Mouse (Mus musculus) spleen, adult 12 weeks (tissue): Measurements from ENCODE around the gene Pcnt.

ENCODE experiments used
- DNase-seq: peaks from one replicate; pipeline ENCODE4 v3.0.0; 2022; ENCODE audit warnings: low spot score

Pcnt gene

DNA sequence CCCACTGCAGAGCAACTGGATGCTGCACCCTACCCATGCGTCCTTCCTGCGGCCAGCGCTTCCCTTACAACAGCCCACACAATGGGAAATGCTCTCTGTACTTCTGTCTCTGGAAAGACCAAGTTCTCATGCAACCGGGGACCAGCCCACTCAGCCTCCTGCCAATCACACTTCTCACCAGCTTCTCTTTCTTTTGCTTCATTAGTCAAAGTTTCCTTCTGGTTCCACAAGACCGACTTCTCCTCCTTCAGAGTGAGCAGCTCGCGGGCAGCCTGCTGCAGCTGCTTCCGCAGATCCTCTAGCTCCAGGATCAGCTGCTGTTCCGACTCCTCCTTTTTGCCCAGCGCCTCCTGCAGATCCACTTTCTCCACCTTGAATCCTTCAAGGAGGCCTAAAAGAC is 34.1 kb downstream of the Pcnt start:
- DNase-seq: no peak

DNA sequence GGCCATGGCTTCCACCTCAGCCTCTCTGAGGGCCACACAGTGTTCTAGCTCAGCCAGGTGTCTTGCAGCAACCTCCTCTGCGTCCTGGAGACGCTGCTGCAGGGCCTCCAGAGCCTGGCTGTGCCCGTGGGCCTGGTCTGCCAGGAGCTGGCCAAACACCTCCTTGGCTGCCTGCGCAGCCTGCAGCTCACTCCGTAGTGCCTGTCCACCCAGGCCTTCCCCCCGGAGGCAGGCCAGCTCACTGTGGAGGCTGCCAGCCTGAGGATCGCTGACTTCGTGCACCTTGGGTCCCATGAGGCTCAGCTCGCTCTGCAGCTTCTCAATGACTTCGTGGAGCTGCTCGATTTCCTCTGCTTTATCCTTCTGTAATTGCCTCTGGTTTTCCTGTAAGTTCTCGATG is 50.0 kb downstream of the Pcnt start:
- no peak for DNase-seq

DNA sequence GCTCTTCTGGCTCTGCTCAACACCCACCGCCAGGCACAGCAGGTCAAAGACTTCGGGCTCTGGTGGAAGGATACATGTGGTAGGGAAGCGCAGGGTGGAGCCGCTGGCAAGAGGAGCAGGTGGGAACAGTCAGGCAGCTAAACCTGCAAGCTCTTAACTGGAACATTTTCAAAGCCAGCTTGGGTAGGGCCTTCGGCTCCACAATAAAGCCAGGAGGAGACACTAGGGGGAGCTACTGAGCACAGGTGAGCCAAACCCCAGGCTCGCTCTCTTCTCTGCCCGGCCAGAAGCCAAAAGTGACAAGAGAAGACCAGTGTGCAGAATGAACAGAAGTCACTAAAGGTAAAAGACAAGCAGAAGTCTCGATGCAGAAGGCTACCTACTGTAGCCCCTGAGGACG is 50.8 kb downstream of the Pcnt start:
- peak; percentile 8 for DNase-seq

DNA sequence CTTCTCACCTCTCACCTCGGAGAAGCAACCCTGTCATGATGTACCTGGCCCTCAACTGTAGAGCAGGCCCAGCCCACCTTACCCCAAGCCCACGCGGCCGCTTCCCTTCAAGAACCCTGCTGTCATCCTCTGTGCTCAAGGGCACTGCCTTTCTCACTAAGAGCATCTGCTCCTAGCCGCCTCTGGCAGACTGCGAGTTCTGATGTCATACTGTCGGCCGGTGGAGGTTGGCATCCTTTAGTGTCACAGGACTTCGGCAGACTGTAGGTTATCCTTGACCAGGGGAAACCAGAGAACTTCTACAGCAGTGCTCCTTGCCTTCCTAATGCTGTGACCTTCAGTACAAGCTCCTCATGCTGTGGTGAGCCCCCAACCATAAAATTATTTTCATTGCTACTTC is 51.4 kb downstream of the Pcnt start:
- no peak for DNase-seq

DNA sequence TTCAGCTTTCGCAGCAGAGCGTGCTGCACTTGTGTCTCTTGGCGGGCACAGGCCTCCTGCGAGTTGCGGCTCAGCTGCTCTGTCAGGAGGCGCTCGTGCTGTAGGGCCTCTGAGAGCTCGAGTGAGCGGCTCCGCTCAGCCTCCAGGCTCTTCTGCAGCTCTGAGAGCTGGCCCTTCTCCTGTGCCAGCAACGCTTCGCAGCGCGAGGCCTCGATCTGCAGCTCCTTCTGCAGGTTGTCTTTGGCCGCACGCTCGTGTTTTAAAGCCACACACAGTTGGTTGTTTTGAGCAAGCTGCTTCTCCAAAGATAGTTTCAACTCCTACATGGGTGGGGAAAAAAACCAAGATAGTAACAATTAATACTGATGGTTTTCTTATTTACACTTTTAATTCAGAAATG is 67.6 kb downstream of the Pcnt start:
- no peak for DNase-seq

DNA sequence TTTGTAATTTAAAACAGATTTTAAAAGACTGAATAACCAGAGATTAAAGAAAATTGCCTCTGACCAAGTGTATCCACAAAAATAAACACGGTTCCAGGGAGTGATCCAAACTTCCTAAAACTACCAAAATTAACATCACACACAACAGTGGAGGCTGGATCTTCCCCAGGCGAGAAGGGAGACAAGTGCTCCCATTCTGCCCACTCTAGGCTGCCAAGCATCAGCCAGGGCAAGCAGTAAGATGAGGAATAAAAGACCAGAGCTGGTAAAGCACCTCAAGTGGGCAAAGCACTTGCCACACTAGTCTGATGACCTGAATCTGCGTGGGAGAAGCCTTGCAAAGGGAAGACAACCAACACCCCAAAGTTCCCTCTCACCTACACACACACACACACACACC is 70.8 kb downstream of the Pcnt start:
- no peak for DNase-seq

DNA sequence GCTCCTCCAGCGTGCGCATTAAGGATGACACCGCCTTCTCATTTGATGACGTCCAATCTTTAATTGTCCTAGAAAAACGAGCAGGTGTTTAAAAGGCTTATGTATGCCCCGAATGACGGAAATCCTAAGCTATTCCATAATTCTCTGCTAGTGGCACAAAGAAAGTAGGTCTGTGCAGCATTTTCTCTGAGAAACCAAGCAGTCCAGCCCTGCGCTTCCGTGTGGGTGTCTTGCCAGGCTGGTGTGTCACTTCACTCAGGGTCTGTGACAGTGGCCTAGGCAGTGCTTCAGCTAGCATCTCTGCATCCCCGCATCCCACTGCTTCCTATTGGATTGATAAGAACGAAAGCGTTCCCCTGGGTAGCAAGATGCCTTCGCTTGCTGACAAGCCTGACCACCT is 73.8 kb downstream of the Pcnt start:
- DNase-seq: no peak

DNA sequence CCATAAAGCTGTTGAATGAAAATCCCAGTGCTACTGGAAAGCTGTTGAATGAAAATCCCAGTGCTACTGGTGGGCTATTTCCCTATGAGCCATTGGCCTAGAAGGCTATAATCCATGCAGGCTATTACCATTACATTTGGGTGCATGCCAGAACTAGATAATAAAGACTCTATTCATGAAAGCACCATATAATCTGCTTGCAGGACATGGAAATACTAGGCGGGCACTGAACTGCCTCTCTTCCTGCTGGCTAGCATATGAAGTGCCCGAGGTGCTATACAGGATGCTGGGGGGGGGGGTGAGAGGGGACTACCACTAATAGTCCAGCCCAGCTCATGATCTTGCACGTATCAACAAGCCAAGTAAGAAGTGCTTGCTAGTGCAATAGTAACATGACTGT is 79.4 kb downstream of the Pcnt start:
- no peak for DNase-seq

DNA sequence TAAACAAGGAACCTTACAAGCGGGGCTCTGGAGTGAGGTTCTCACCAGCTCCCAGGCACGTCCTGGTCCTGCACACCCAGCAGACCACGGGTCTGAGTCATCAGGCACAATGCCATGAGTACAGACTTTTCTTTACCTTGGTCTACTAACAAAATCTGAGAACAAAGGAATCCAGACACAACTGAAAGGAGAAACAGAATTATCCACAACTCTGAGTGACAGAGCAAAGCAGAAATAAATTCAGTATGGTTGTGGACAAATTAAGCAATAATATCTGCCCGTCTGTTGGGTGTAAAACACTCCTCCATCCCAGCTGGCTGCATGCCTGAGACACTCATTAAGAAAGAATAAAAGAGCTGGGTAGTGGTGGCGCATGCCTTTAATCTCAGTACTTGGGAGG is 84.1 kb downstream of the Pcnt start:
- no peak for DNase-seq

DNA sequence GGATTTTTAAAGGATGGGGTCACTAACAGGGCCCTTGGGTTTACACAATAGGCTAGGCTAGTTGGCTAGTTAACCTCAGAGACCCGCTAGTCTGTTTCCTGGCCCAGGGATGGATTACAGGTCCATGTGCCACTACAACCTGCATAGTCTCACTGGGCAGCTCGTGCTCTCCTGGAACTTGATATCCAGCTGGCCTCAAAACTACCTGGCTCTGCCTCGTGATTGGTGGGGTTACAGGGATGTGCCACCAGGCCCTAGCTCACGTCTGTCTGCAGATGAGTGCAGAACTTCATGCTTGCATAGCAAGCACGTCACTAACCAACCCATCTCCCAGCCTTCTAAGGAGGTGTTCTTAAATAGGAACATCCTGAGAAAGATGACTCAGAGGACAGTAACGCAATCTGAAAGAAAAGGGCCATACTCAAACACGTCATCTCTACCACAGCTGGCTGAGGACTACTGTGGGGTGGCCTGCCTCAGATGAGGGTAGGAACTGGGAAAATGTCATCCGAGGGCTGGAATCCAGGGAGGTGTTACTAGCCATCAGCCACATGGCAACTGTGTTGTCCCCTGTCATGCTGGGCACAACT is 85.2 kb downstream of the Pcnt start:
- no peak for DNase-seq

DNA sequence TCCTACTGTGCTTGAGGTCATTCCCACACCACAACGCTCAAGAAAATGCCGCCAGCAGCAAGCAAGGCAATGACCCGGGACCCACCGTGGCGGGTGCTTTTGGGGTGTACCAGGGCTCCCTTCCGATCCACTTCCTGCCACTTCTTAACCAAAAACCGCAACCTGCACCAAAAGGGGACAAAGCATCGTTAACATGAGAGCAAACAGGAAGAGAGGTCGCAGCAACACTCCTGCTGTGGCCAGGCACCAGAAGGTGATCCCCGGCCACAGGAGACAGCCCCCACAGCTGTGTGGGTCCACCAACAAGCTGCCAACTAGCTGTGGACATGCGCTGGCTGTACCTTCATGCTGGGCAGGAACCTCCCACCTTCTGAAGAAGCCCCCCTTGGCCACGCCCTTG is 87.6 kb downstream of the Pcnt start:
- no peak for DNase-seq

DNA sequence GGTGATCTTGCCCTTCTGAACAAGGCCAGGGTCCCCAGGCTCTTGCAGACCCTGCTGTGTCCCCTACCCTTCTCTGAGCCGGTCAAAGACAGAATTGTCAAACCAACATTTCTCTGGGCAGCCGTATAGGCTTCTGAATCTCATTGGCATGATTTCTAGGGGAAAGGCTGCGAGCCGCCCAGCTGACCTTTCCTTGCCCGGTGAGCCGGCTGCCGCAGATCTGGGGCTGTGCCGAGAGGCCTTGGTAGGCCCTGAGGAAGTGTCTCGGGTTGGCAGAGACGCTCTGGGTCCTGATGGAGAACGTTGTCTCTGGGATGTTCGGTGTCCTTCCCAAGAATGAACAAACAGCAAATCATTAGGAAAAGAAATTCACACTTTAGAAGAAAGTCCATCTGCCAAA is 88.6 kb downstream of the Pcnt start:
- DNase-seq: no peak

DNA sequence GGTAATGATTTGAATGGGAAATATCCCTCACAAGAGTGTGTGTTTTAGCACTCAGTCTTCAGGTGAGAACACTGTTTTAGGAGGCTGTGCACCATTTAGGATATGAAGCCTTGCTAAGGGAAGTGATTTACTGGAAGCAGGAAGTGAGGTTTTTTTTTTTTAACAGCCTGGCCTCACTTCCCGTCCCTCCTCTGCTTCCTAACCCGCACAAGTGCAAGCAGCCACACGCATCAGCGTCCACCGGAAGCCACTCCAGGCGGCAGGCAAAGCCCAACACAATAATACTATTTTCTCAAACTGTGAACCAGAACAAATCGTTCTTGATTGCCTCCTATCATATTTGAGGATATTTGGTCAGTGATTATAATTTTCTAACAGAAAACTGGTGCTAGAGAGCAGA is 90.6 kb downstream of the Pcnt start:
- DNase-seq: no peak

DNA sequence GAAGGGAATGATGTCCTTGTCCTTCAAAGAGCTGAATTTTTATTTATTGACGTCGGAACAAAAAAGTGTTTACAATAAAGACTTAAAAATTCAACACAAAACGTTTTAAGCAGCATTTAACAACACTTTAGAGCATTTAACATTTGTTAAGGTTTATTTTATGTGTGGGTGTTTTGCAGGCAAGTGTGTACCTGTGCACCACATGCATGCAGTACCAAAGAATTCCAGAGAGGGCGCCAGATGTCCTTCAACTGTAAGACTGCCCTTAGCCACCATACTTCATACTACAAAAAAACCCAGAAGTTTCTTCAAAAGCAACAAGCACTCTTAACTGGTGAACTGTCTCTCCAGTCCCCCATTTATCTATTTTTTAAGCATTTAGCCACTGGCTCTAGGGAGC is 96.0 kb downstream of the Pcnt start:
- DNase-seq: peak; percentile 64

DNA sequence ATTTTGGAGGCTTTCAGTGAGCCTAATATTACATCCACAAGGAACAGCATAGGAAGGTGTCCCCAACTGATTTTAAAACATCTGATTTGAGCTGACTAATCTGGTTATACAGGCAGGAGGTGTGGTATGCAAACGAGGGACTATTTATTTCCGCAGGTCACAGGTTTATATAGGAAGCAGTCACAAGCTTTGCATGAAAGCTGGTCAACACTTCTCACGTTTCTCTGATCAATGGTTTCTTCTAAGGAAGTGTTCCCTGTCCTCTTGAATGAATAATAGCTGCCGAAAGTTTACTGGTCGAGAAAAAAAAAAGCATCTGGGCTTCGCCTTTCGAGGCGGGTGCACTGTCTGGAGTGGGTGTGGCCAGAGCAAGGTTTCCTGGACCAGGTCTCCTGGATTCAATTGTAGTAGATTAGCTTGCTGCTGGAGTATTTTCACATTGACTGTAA is 96.5 kb downstream of the Pcnt start:
- peak; percentile 35 for DNase-seq

DNA sequence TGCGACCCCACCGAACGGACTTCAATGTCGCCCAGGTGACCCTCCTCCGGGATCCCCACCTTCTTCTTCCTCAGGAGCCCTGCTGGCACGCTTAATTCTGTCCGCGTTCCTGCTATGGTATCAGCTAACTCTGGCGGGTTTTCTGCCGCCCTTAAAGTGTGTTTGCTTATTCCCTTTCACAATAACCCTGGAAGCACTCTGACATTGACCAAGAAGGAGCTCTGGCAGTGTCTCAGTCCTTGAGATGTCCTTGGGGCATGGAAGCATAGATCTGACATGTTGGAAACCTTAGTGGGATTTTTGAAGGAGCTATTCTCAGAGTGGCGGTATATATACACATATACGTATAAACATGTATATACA is 97.1 kb downstream of the Pcnt start:
- DNase-seq: no peak

DNA sequence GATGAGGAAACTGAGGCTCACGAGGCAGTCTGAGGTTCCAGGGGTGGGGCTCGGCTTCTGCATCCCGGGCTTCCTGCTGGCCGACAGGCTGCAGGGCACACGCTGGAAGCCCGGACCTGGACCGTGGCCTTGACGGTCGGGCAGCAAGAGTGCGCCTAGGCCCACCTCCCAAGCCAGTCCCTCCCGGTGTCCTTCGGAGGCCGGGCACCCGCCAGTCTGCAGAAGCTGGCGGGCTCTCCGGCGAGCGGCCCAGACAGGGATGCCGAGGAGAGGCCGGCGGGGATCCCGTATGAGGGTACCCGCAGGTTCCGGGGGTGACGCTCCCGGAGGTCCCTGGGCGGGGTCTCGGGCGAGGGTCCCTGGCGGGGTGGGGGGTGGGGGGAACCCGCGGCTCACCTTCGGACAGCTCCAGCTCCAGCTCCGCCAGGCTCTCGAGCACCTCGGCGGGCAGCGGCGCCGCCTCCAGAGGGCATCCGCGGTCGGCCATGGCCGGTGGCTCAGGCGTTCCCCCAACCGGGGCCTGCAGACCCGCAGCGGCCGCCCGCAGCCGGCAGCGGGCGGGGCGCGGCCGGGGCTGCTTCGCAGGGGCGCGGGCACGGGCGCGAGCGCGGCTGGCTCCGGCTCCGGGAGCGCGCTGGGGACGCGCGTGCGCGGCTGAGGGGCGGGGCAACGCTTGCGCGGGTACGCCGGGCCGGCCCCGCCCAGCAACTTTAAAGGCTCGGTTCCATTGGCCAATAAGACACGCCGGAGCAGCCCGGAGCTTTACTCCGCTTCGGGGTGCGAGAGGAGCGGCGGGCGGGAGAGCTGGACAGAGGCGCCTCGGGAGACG is 97.7 kb downstream of the Pcnt start, which contains the start of gene Dip2a:
Gene Dip2a, minus strand, starts transcription at position 581 of the 829 bp plus-strand sequence.
- peak; percentile 92 for DNase-seq

DNA sequence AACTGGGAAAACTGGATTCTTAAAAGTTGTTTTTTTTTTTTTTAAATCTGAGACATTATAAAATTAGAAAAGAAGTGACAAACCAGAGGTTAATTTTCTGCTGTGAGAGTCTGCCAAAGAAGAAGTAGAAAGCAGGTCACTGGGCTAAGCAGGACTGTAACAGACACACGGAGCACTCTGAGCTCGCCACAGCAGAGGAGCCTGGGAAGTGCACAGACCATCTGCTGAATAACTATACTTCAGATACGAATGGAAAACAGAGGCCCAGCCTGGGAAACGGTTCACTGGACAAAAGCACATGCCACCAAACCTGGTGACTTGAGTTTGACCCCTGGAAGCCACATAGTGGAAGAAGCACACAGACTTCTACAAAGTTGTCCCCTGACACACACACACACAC is 108.2 kb downstream of the Pcnt start:
- DNase-seq: no peak

DNA sequence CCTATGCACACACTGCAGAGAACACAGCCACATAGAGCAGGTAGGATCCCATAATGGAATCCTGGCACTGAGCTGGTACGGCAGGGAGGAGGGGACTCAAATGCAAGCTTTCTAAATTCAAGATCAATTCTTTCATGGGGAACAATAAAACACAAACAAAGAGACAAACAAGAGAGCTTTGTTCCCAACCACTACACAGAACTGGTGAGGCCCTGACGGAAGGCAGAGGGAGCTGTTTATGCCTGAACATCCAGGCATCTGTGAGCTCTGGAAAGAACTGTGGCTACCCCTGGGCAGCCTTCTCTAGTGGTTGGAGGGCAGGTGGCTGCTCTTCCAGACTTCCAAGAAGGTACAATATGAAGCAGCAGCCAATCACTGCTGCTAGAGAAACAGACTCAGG is 110.5 kb downstream of the Pcnt start:
- DNase-seq: no peak

DNA sequence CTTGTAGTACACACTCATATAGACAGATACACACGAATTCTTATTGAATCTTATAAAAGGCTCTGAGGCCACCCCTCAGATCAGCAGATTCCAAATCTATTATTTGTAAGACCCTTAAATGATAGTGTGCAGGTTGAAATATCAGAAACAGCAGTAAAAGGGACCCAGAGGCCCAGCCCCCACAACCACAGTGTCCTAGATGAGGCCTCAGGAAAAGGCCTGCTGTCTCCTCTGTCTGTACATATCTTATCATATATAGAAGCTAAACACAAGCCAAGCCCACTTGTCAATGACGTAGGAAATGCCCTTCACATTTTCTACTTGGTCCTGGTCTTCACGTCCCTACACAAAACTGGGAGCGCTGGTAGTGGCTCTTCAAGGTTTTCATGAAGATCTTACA is 113.5 kb downstream of the Pcnt start:
- DNase-seq: no peak

DNA sequence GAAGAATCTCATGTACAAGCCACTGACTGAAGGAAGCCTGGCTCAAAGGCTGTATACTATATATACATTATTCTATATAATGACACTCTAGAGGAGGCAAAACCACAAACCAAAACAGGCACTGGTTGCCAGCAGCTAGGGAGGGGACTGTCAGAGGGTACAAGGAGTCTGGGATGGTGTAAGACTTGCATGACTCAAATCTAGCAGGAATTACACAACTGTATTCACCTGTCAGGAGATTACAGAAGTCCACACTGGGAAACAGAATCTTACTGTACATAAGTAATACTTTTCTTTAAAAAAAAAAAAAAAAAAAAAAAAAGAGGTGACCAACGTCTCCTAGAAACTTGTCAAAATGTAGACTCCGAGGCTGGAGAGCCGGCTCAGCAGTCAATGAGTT is 114.0 kb downstream of the Pcnt start:
- no peak for DNase-seq

DNA sequence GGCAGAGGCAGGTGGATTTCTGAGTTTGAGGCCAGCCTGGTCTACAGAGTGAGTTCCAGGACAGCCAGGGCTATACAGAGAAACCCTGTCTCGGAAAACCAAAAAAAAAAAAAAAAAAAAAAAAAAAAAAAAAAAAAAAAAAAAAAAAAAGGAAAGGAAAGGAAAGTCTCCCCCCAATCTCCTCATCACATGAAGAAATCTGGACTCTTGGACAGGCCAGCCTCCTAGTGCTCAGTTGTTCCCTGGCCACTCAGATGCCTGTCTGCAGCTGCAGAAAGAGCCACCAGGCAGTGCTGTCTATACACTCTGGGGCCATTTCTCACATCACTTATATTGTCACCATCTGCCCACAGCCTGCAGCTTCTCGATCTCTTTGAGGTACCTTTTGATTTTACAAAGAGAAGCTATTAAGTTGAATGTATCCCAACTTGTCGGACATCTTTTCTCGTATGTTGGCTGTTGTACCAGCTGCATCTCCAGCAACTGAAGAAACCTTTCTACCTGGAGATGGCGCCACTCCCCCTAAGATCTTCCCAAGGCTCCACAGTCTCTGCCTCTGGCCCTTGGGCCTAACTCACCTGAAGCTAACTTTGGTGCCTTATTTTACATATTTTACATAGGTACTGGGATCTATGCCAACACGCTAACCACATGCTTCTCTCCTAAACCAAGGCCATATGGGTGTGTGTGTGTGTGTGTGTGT is 116.1 kb downstream of the Pcnt start:
- DNase-seq: no peak

DNA sequence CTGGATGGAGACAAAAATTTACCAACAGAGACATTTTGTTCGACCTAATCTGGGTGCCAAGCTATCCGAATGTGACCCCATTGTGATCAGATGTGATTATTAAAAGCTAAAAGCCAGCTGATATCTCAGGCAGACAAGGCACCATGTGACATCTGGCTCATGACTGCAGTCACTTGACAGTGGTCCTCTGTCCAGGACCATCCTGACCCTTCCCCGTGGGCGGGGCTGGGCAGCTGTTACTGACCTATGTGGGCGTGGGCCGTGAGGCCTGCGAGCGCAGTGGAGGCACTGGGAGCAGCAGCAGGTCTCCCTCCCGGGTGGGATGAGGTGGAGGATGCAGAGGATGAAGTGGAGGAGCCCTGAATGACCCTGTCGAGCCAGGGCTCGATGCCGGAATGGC is 125.0 kb downstream of the Pcnt start:
- DNase-seq: no peak
